26 mouse cellular contexts compared by ENCODE assay signal in the genomic region with DNA sequence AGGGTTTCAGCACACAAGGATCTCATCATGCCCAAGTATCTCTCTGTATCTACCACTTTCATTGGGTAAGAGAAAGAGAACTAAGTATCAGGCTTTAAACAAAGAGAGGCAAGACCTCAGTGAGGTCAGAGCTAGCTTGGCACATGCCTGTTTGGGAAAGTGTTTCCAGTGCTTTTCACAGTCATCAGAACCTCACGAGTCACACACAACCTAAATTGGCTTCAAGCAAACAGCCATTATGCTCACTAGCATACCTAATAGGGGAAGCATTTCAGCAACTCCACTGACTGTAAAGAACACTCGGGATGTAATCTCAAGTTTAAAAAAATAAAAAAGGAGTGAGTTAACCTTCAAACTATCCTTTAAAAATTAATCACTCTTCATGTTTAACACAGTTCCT. TPM values are rescaled to one million over a fixed set of nuclear protein-coding genes. Genes with fewer than 3 reads are reported as not detected.
DNase-seq lines count a peak whose midpoint lies in the region; ATAC-seq and TF ChIP-seq lines count a peak whose summit lies in the region.
"Had no signal": no experiment of that assay in that cellular context is flagged by ENCODE, and none has a peak within 500 bp of the region (broad histone marks: within the 10 kb centered on the region; RNA-seq: fewer than 3 reads in every experiment).

No protein-coding gene starts in this region.

- no peak overlapping the region for H3K27ac ChIP-seq in lung, postnatal 0 days (ENCODE audit: low read length)
- 0 out of 2 replicates have a peak overlapping the region, but pooled peaks have one; percentile 9 for H3K27ac ChIP-seq in kidney, embryonic 15.5 days
- no peak overlapping the region for H3K27ac ChIP-seq in hindbrain, embryonic 11.5 days (ENCODE audit: low read depth, low read length)
- H3K27ac ChIP-seq in thymus, adult 2 months (ENCODE audit: control insufficient read depth, insufficient read depth, low read length): no peak overlapping the region
- H3K27ac ChIP-seq: embryonic facial prominence, embryonic 10.5 days; gastrocnemius, adult 2 months; heart, embryonic 10.5 days; hindbrain, embryonic 10.5 days; hindbrain, postnatal 0 days; layer of hippocampus, adult 2 months; limb, embryonic 13.5 days; liver, embryonic 13.5 days; midbrain, embryonic 10.5 days; neural tube, embryonic 15.5 days had no signal

- no peaks in the 10 kb centered on the region for H3K27me3 ChIP-seq in lung, postnatal 0 days (replicated peaks; ENCODE audit: insufficient read depth, low read length)
- no peaks in the 10 kb centered on the region for H3K27me3 ChIP-seq in kidney, embryonic 15.5 days
- H3K27me3 ChIP-seq in hindbrain, embryonic 11.5 days (ENCODE audit: control insufficient read depth, insufficient read depth, low read length): no peaks in the 10 kb centered on the region
- H3K27me3 ChIP-seq in thymus, adult 2 months (ENCODE audit: control insufficient read depth, insufficient read depth, low read length): no peaks in the 10 kb centered on the region
- H3K27me3 ChIP-seq: limb, embryonic 13.5 days; liver, embryonic 13.5 days; neural tube, embryonic 15.5 days had no signal

- no peaks in the 10 kb centered on the region for H3K9me3 ChIP-seq in lung, postnatal 0 days (ENCODE audit: low read length)
- H3K9me3 ChIP-seq in kidney, embryonic 15.5 days (replicated peaks): no peaks in the 10 kb centered on the region
- no peaks in the 10 kb centered on the region for H3K9me3 ChIP-seq in hindbrain, embryonic 11.5 days (ENCODE audit: control insufficient read depth, low read length)
- H3K9me3 ChIP-seq: embryonic facial prominence, embryonic 10.5 days; heart, embryonic 10.5 days; hindbrain, embryonic 10.5 days; limb, embryonic 13.5 days; liver, embryonic 13.5 days; midbrain, embryonic 10.5 days; neural tube, embryonic 15.5 days had no signal

- H3K4me3 ChIP-seq in lung, postnatal 0 days (ENCODE audit: low read depth, low read length): no peak overlapping the region
- no peak overlapping the region for H3K4me3 ChIP-seq in kidney, embryonic 15.5 days (replicated peaks)
- H3K4me3 ChIP-seq in hindbrain, embryonic 11.5 days (ENCODE audit: low read depth, low read length): no peak overlapping the region
- no peak overlapping the region for H3K4me3 ChIP-seq in thymus, adult 2 months (ENCODE audit: control insufficient read depth, insufficient read depth, low read length)
- H3K4me3 ChIP-seq: embryonic facial prominence, embryonic 10.5 days; gastrocnemius, adult 2 months; heart, embryonic 10.5 days; hindbrain, embryonic 10.5 days; layer of hippocampus, adult 2 months; limb, embryonic 13.5 days; liver, embryonic 13.5 days; midbrain, embryonic 10.5 days; neural tube, embryonic 15.5 days had no signal

- H3K36me3 ChIP-seq in lung, postnatal 0 days (ENCODE audit: insufficient read depth, low read length): no peaks in the 10 kb centered on the region
- H3K36me3 ChIP-seq in kidney, embryonic 15.5 days: peaks cover 15% of the 10 kb centered on the region
- no peaks in the 10 kb centered on the region for H3K36me3 ChIP-seq in hindbrain, embryonic 11.5 days (ENCODE audit: control insufficient read depth, insufficient read depth, low read length)
- peaks cover 52% of the 10 kb centered on the region for H3K36me3 ChIP-seq in thymus, adult 2 months (ENCODE audit: control insufficient read depth, insufficient read depth, low read length)
- H3K36me3 ChIP-seq: embryonic facial prominence, embryonic 10.5 days; limb, embryonic 13.5 days; midbrain, embryonic 10.5 days; neural tube, embryonic 15.5 days had no signal

- ATAC-seq in lung, postnatal 0 days: no peak
- ATAC-seq in kidney, embryonic 15.5 days (replicated peaks; ENCODE audit: low FRiP score): peak; percentile 54
- no peak for ATAC-seq in hindbrain, embryonic 11.5 days (ENCODE audit: low FRiP score)
- ATAC-seq: forebrain, postnatal 0 days; hindbrain, postnatal 0 days; intestine, embryonic 16.5 days had no signal

- 29% methylated on average over 2 of the region's 2 CpGs for WGBS in lung, postnatal 0 days
- WGBS in kidney, embryonic 15.5 days: 31% methylated on average over 2 of the region's 2 CpGs
- WGBS in hindbrain, embryonic 11.5 days: 85% methylated on average over 2 of the region's 2 CpGs
- 87% methylated on average over 2 of the region's 2 CpGs for WGBS in thymus, adult 2 months

- no peak overlapping the region for H3K4me2 ChIP-seq in lung, postnatal 0 days (replicated peaks; ENCODE audit: low read depth, low read length)
- H3K4me2 ChIP-seq in kidney, embryonic 15.5 days: no peak overlapping the region
- H3K4me2 ChIP-seq in hindbrain, embryonic 11.5 days (replicated peaks; ENCODE audit: low read depth, low read length): no peak overlapping the region
- H3K4me2 ChIP-seq: limb, embryonic 13.5 days; liver, embryonic 13.5 days; lung, embryonic 14.5 days; neural tube, embryonic 15.5 days had no signal

- no peaks in the 10 kb centered on the region for H3K4me1 ChIP-seq in lung, postnatal 0 days (ENCODE audit: insufficient read depth, low read depth, low read length)
- H3K4me1 ChIP-seq in kidney, embryonic 15.5 days: peaks cover 3% of the 10 kb centered on the region; the same call in 1 of the 2 replicates
- H3K4me1 ChIP-seq in hindbrain, embryonic 11.5 days (replicated peaks; ENCODE audit: control insufficient read depth, insufficient read depth, low read length): no peaks in the 10 kb centered on the region
- H3K4me1 ChIP-seq in thymus, adult 2 months (replicated peaks; ENCODE audit: control insufficient read depth, insufficient read depth, low read length): peaks cover 2% of the 10 kb centered on the region; the same call in 1 of the 2 replicates
- H3K4me1 ChIP-seq: embryonic facial prominence, embryonic 10.5 days; heart, embryonic 10.5 days; hindbrain, embryonic 10.5 days; liver, embryonic 13.5 days; midbrain, embryonic 10.5 days; neural tube, embryonic 15.5 days had no signal

- no peak for TF ChIP-seq EP300 in lung, postnatal 0 days (IDR thresholded peaks at IDR 0.05)

- TF ChIP-seq CTCF in lung, postnatal 0 days (IDR thresholded peaks at IDR 0.05): no peak
- TF ChIP-seq CTCF in thymus, adult 2 months (IDR thresholded peaks at IDR 0.05; ENCODE audit: borderline replicate concordance, control insufficient read depth, extremely low read depth, insufficient read depth, low read length, poor library complexity): no peak

- TF ChIP-seq POLR2A in thymus, adult 2 months (IDR thresholded peaks at IDR 0.05; ENCODE audit: control insufficient read depth, extremely low read depth, insufficient read depth, low read length, poor library complexity): no peak

- no peak overlapping the region for H3K9ac ChIP-seq in lung, postnatal 0 days (replicated peaks; ENCODE audit: low read depth)
- no peak overlapping the region for H3K9ac ChIP-seq in kidney, embryonic 15.5 days
- H3K9ac ChIP-seq in hindbrain, embryonic 11.5 days (ENCODE audit: low read depth, low read length): no peak overlapping the region
- H3K9ac ChIP-seq: forebrain, postnatal 0 days; limb, embryonic 13.5 days; liver, embryonic 13.5 days; lung, embryonic 14.5 days; neural tube, embryonic 15.5 days had no signal

- DNase-seq in lung, postnatal 0 days (ENCODE audit: low spot score): peak; percentile 22
- DNase-seq in lung, postnatal 36 days: no peak
- peak; percentile 67 for DNase-seq in adipocyte (ENCODE audit: low spot score)
- no peak for DNase-seq in layer of hippocampus, adult 18-20 months (ENCODE audit: low spot score in 2 of 2)
- no peak for DNase-seq in hindbrain, embryonic 11.5 days (ENCODE audit: low spot score)
- no peak for DNase-seq in thymus, adult 2 months
- DNase-seq: adrenal gland, postnatal 36 days; cerebellum, postnatal 10 days; forebrain, postnatal 0 days; gastrocnemius, adult 2 months; liver, embryonic 13.5 days; lung, embryonic 14.5 days; lung, postnatal 4 days; right cerebral cortex, adult 18-20 months; right cerebral cortex, postnatal 4 days; thymus, postnatal 25 days had no signal

RNA-seq across cellular contexts. Expression of a gene that starts 10.1 kb away (rescaled TPM):
- polyA plus RNA-seq in lung, postnatal 0 days (2015; fragmentation: Nextera tagmentation; extraction: Ambion mirVana): 20.0 and 25.0 TPM in 2 replicates
- 21.1 TPM in 2 replicates for polyA plus RNA-seq in kidney, embryonic 15.5 days (2015; fragmentation: Nextera tagmentation; extraction: Ambion mirVana)
- total RNA-seq in layer of hippocampus, adult 18-20 months (2021): 10 to 100 TPM; 17.6 to 20.0 TPM
- polyA plus RNA-seq in hindbrain, embryonic 11.5 days (2014; fragmentation: Nextera tagmentation; extraction: Ambion mirVana): 9.0 and 10.9 TPM in 2 replicates
- 96.0 and 96.7 TPM in 2 replicates for polyA plus RNA-seq in thymus, adult 2 months (2012; rRNA removed)

Comparison
In these comparisons a context has a peak if more than half of its experiments do, and no peak if none do; other contexts are left out.
1. DNase-seq: peak in lung, postnatal 0 days (single experiment) and adipocyte (single experiment); none in lung, postnatal 36 days (single experiment), layer of hippocampus, adult 18-20 months (0 of 2), hindbrain, embryonic 11.5 days (single experiment) and thymus, adult 2 months (single experiment).